Mouse (Mus musculus) MEL (cell line): ENCODE data around the gene Zfp354b.

Experiments used
- CTCF ChIP-seq, 3 experiments: IDR thresholded peaks in 2 of 3; conservative IDR thresholded peaks in 1 of 3; 2 replicates each; pipeline ENCODE4 v1.5.1; 2011 to 2012; ENCODE audit warnings: low read length in 3 of 3, low read depth in 2 of 3, mild to moderate bottlenecking in 2 of 3, improper control_type of control experiment in 1 of 3, inconsistent platforms in 1 of 3, mixed read lengths in 1 of 3, moderate library complexity in 1 of 3; ENCODE audit not compliant: control insufficient read depth in 1 of 3, insufficient read depth in 1 of 3, poor library complexity in 1 of 3, severe bottlenecking in 1 of 3
- POLR2A ChIP-seq, 2 experiments: IDR thresholded peaks; 2 replicates each; pipeline ENCODE4 v1.6.1; 2011 to 2012; ENCODE audit warnings: low read length in 2 of 2, mild to moderate bottlenecking in 2 of 2, control low read depth in 1 of 2, improper control_type of control experiment in 1 of 2, low read depth in 1 of 2, moderate library complexity in 1 of 2; ENCODE audit not compliant: control insufficient read depth in 1 of 2, insufficient read depth in 1 of 2, poor library complexity in 1 of 2

GRCm38 (mm10) chr11:50886231-50886932 lies 45.1 kb downstream of the Zfp354b start:
- no peak for TF ChIP-seq POLR2A (IDR thresholded peaks at IDR 0.05; ENCODE audit: control insufficient read depth in 1 of 2, insufficient read depth in 1 of 2, low read depth in 1 of 2, low read length in 2 of 2, poor library complexity in 1 of 2)
- no peak for TF ChIP-seq CTCF (IDR thresholded peaks at IDR 0.05 in 2 of 3, conservative IDR thresholded peaks at IDR 0.05 in 1 of 3; ENCODE audit: control insufficient read depth in 1 of 3, insufficient read depth in 1 of 3, low read depth in 2 of 3, low read length in 3 of 3, poor library complexity in 1 of 3, severe bottlenecking in 1 of 3)
